Mouse (Mus musculus): ENCODE measurements at regions not wholly inside any gene's neighbourhood (a gene's known extent, or its start where the extent isn't known, plus 50 kb on each side); places are given as distances from the start of the nearest gene placed in this dataset.
"Not testable (repeated sequence)": the region's sequence is repeated elsewhere in the genome, so short reads cannot be mapped to it uniquely, and the experiment has no call there.

DNA sequence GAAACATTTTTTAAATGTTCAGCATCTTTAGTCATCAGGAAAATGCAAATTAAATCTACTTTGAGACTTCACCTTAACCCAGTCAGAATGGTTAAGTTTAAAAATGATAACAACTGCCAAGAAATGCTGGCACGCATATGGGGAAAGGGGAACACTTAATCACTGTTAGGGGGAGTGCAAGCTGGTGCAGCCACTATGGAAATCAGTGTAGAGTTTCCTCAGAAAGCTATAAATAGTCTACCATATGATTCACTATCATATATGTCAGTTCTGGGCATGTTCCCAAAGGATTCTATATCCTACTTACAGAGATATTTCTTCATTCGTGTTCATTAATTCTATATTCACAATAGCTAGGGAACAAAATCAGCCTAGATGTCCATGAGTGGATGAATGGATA, 61.6 kb upstream of the Tra2b start:
- no peak for DNase-seq (ENCODE audit: low read depth, low spot score)

DNA sequence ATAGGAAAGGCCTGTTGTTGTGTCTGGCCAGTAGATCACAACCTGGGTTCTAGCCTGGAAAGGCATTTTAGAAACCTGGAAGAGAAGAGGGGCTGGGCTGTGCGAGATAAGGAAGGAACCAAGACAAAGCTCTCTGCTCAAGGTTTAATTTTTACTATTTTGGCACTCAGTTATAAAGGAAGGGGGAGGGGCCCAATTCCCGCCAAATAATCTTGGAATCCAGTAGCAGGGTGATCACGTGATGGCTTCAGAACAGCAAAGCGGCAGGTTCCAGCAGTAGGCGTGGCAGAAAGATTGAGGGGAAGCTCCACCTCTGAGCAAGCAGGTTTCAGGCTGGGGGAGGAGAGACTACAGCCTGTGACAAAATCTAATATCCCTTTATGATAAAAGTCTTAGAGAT, 59.4 kb upstream of the Tra2b start:
- DNase-seq (ENCODE audit: low read depth, low spot score) = not testable (repeated sequence)

DNA sequence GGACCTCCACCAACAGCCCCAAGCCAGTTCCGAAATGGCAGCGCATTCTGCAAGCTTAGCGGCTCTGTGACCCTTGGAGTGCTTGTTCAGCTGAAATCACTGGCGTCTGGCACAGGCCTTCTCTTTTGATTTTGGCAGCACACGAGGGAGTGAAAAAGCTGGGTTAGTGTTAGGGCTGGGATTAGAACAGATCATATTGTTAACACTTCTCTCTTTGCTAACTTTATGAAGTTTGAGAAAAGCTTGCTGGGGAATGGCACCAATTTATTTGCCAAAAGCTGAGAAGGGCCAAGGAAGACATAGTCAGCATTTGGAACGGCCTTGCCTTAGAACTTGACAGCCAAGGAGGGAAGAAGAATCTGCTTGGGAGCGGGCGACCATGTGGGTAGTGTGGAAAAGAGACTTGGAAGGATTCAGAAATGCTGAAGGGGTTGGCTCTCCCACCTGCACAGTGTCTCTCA, 50.5 kb upstream of the Tra2b start:
- DNase-seq (ENCODE audit: low read depth, low spot score) = peak; percentile 50

Measured in brain, embryonic 18.5 days (tissue).